Mouse (Mus musculus): ENCODE results near the gene Prkar1a.
"Not testable (repeated sequence)": the region's sequence is repeated elsewhere in the genome, so short reads cannot be mapped to it uniquely, and the experiment has no call there.

The Prkar1a gene

GRCm38 (mm10) chr11:109641498-109642222, 7.5 kb upstream of the Prkar1a start:
- peak; percentile 74 for DNase-seq (ENCODE audit: low read depth, low spot score)

- no peak for DNase-seq (ENCODE audit: low read depth, low spot score)
Measured at GRCm38 (mm10) chr11:109648510-109648909, 695 bp upstream of the Prkar1a start.

- DNase-seq (ENCODE audit: low read depth, low spot score) = peak; percentile 72
Measured at GRCm38 (mm10) chr11:109649975-109650701, 933 bp downstream of the Prkar1a start.

- peak; percentile 88 for DNase-seq (ENCODE audit: low read depth, low spot score)
Measured at GRCm38 (mm10) chr11:109650788-109651565, 1.8 kb downstream of the Prkar1a start.

GRCm38 (mm10) chr11:109651566-109652024, 2.4 kb downstream of the Prkar1a start:
- peak; percentile 32 for DNase-seq (ENCODE audit: low read depth, low spot score)

- DNase-seq (ENCODE audit: low read depth, low spot score) = no peak
Measured at GRCm38 (mm10) chr11:109652505-109652904, 3.3 kb downstream of the Prkar1a start.

GRCm38 (mm10) chr11:109653201-109653600, 4.0 kb downstream of the Prkar1a start:
- no peak for DNase-seq (ENCODE audit: low read depth, low spot score)

GRCm38 (mm10) chr11:109654581-109654980, 5.4 kb downstream of the Prkar1a start:
- peak; percentile 46 for DNase-seq (ENCODE audit: low read depth, low spot score)

- DNase-seq (ENCODE audit: low read depth, low spot score) = no peak
Measured at GRCm38 (mm10) chr11:109656232-109656631, 7.0 kb downstream of the Prkar1a start.

GRCm38 (mm10) chr11:109660526-109660925, 11.3 kb downstream of the Prkar1a start:
- not testable (repeated sequence) for DNase-seq (ENCODE audit: low read depth, low spot score)

- no peak for DNase-seq (ENCODE audit: low read depth, low spot score)
Measured at GRCm38 (mm10) chr11:109664293-109664692, 15.1 kb downstream of the Prkar1a start.

- DNase-seq (ENCODE audit: low read depth, low spot score) = no peak
Measured at GRCm38 (mm10) chr11:109665424-109665823, 16.2 kb downstream of the Prkar1a start.

- DNase-seq (ENCODE audit: low read depth, low spot score) = no peak
Measured at GRCm38 (mm10) chr11:109666411-109666810, 17.2 kb downstream of the Prkar1a start.

GRCm38 (mm10) chr11:109667371-109667770, 18.2 kb downstream of the Prkar1a start:
- DNase-seq (ENCODE audit: low read depth, low spot score) = no peak

GRCm38 (mm10) chr11:109668115-109668725, 19.0 kb downstream of the Prkar1a start:
- no peak for DNase-seq (ENCODE audit: low read depth, low spot score)

- no peak for DNase-seq (ENCODE audit: low read depth, low spot score)
Measured at GRCm38 (mm10) chr11:109669149-109669708, 20.0 kb downstream of the Prkar1a start.

GRCm38 (mm10) chr11:109670026-109670916, 21.1 kb downstream of the Prkar1a start:
- DNase-seq (ENCODE audit: low read depth, low spot score) = peak; percentile 97

GRCm38 (mm10) chr11:109671136-109672020, 22.2 kb downstream of the Prkar1a start:
- peak; percentile 95 for DNase-seq (ENCODE audit: low read depth, low spot score)

GRCm38 (mm10) chr11:109672021-109672324, 22.8 kb downstream of the Prkar1a start:
- DNase-seq (ENCODE audit: low read depth, low spot score) = no peak

All from 3T3-L1 (cell line).